Mouse (Mus musculus): ENCODE measurements around the gene Synj2. TPM values are rescaled to one million over a fixed set of nuclear protein-coding genes. Genes with fewer than 3 reads are reported as not detected.

Gene Synj2
- total RNA-seq (2018; cell fraction: chromatin; rRNA removed): 10 to 100 TPM in 23 of 26 experiments, 1 to 10 TPM in 3; 7.5 to 79.6 (median 43.2) TPM
- total RNA-seq (2018; cell fraction: cytosol; rRNA removed): 10 to 100 TPM in 6 of 26 experiments, 1 to 10 TPM in 20; 3.9 to 11.1 (median 8.9) TPM
- 10 to 100 TPM in 20 of 26 experiments, 1 to 10 TPM in 6; 6.4 to 47.9 (median 19.5) TPM for total RNA-seq (2018; cell fraction: nucleus; rRNA removed)
- polyA plus RNA-seq (2018): 6.0 to 14.0 TPM (median 7.9 TPM) in 3 replicates

GRCm38 (mm10) chr17:5941230-5942043, at the start of gene Synj2:
Gene Synj2 (plus strand): TSS chr17:5941280.
- no peaks in the 10 kb centered on the region for H3K36me3 ChIP-seq (ENCODE audit: inconsistent target)
- peaks cover 46% of the 10 kb centered on the region for H3K79me2 ChIP-seq (ENCODE audit: inconsistent target)
- H3K4me3 ChIP-seq (ENCODE audit: inconsistent target): peak within 1 kb of the TSS; percentile 53
- 2% methylated on average over 41 of the region's 52 CpGs for WGBS (ENCODE audit: missing documents)
- peak within 1 kb of the TSS; percentile 55 for H3K27ac ChIP-seq

DNA sequence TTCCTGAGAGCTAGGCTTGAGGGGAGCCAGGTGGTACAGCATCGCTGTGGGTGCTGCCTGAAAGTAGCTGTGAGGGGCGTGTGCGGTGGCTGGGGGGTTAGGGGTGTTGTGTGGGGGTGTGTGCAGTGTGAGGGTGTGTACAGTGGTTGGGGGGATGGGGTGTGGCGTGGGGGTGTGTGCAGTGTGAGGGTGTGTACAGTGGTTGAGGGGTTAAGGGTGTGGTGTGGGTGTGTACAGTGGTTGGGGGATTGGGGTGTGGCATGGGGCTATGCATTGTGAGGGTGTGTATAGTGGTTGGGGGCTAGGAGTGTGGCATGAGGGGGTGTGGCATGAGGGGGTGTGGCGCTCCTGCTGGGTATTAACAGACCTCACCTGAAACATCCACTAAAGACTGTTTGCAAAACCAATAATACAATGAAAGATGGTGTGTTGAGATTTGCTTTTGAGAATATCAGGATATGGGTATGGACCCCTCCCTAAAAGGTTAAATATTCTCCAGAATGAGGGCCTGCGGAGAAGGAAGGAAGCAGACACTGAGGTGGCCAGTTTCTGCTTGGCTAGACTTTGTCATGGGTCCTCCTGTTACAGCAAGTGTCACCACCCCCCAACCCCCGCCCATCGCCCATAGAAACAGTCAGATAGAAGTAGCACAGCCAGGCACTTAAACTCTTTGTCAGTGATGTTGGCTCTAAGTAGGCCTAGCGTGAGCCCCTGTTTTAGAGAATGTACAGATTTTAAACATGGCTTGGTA, 49.0 kb upstream of the Synj2 start:
- no peak overlapping the region for H3K27ac ChIP-seq
- 92% methylated on average over 9 of the region's 9 CpGs for WGBS (ENCODE audit: missing documents)

DNA sequence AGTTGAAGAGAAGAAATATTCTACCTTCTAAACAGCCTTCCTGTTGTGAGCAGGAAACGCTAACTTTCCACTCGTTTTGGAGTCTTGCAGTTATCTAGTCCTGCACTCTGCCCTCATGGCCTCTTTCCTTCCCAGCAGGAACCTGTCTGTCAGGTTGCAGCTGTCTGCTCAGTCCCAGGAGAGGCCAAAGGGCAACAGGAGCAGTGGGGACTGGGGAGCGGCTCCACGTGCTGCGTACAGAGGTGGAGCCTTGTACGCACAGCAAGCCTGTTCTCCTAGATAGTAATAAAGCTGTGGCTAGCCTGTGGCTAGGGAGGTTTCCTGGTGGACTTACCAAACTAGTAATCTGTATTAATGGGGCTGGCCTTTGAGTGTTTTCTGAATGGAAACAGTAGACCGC, 48.0 kb upstream of the Synj2 start:
- Histone ChIP-seq H3K79me2 (ENCODE audit: inconsistent target) (peaks cover 23% of the 10 kb centered on the region; the same call in 1 of the 2 replicates), H3K36me3 (ENCODE audit: inconsistent target) (peaks cover 54% of the 10 kb centered on the region), H3K4me3 (ENCODE audit: inconsistent target) (no peak overlapping the region), H3K27ac (no peak overlapping the region)
- 32% methylated on average over 6 of the region's 7 CpGs for WGBS (ENCODE audit: missing documents)

More for the DNA sequence above, 49.0 kb upstream of the Synj2 start:
- Histone ChIP-seq H3K79me2 (ENCODE audit: inconsistent target) (peaks cover 29% of the 10 kb centered on the region; the same call in 1 of the 2 replicates), H3K4me3 (ENCODE audit: inconsistent target) (no peak overlapping the region), H3K36me3 (ENCODE audit: inconsistent target) (peaks cover 53% of the 10 kb centered on the region)

DNA sequence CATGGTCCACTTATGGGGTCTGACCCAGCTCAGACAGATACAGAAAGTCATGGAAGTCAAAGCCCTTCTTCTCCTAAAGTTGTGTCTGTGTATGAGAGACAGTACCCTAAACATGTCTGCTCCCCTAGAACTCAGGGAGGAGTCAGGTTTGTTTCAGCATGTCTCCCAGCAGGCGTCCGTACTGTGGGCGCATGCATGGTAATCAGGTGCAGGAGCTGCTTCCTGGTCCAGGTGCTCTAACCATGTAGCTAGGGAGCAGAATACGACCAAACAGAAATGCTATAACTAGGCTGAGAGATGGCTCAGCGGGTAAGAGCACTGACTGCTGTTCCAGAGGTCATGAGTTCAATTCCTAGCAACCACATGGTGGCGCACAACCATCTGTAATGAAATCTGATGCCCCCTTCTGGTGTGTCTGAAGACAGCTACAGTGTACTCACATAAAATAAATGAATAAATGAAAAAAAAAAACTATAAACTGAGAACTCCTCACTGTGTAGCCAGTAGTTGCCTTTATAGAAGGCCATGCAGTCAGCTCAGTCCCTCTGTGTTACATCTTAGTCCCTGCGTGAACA, 47.4 kb upstream of the Synj2 start:
- Histone ChIP-seq H3K79me2 (ENCODE audit: inconsistent target) (peaks cover 21% of the 10 kb centered on the region; the same call in 1 of the 2 replicates), H3K36me3 (ENCODE audit: inconsistent target) (peaks cover 58% of the 10 kb centered on the region), H3K27ac (no peak overlapping the region), H3K4me3 (ENCODE audit: inconsistent target) (no peak overlapping the region)
- 91% methylated on average over 7 of the region's 7 CpGs for WGBS (ENCODE audit: missing documents)

GRCm38 (mm10) chr17:5896066-5896465, 45.0 kb upstream of the Synj2 start:
- Histone ChIP-seq H3K4me3 (ENCODE audit: inconsistent target) (no peak overlapping the region), H3K36me3 (ENCODE audit: inconsistent target) (peaks cover 73% of the 10 kb centered on the region), H3K79me2 (ENCODE audit: inconsistent target) (peaks cover 12% of the 10 kb centered on the region; the same call in 1 of the 2 replicates), H3K27ac (no peak overlapping the region)
- 81% methylated on average over 4 of the region's 4 CpGs for WGBS (ENCODE audit: missing documents)

DNA sequence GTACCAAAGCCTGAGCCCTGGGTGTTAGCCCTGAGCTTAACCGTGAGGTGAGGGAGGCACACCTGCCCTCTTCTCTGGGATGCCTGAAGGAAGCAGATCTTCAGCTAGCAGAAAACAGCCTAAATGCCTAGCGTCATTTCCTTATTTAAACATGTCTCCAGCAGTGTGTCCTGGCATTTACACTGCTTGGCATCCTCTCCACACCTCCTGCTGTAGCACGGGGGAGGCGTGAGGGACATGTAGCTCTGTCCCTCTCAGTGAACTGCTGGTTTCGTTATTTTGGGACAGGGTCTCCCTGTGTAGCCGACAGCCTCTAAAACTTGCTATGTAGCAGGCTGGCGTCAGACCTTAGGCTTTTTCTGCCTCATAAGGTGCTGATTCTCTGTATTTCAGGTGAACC, 44.5 kb upstream of the Synj2 start:
- no peak overlapping the region for H3K27ac ChIP-seq
- H3K36me3 ChIP-seq (ENCODE audit: inconsistent target): peaks cover 73% of the 10 kb centered on the region
- no peak overlapping the region for H3K4me3 ChIP-seq (ENCODE audit: inconsistent target)
- H3K79me2 ChIP-seq (ENCODE audit: inconsistent target): peaks cover 12% of the 10 kb centered on the region; the same call in 1 of the 2 replicates
- 96% methylated on average over 7 of the region's 7 CpGs for WGBS (ENCODE audit: missing documents)

- H3K79me2 ChIP-seq (ENCODE audit: inconsistent target): peaks cover 12% of the 10 kb centered on the region; the same call in 1 of the 2 replicates
- 76% methylated on average over 17 of the region's 17 CpGs for WGBS (ENCODE audit: missing documents)
- H3K27ac ChIP-seq: no peak overlapping the region
- H3K4me3 ChIP-seq (ENCODE audit: inconsistent target): no peak overlapping the region
- H3K36me3 ChIP-seq (ENCODE audit: inconsistent target): peaks cover 81% of the 10 kb centered on the region
Observed at GRCm38 (mm10) chr17:5897326-5898200, 43.5 kb upstream of the Synj2 start.

DNA sequence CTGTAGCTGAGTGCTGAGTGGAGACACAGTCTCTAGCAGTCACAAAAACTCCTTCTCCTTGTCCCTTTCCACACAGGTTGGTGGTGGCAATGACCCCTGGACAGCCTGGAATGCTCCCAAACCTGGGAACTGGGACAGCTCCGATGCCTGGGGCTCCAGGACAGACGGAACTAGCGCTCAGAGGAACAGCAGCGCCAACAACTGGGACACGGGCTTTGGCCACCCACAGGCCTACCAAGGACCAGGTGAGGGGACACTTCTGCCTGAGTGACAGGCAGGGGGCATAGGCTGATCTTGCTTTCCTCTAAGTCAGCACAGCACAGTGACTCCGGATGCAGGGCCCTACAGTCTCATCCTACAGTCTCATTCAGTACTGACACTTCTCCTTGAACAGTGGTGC, 41.8 kb upstream of the Synj2 start:
- 94% methylated on average over 6 of the region's 6 CpGs for WGBS (ENCODE audit: missing documents)
- Histone ChIP-seq H3K4me3 (ENCODE audit: inconsistent target) (no peak overlapping the region), H3K27ac (no peak overlapping the region), H3K36me3 (ENCODE audit: inconsistent target) (peaks cover 84% of the 10 kb centered on the region), H3K79me2 (ENCODE audit: inconsistent target) (peaks cover 11% of the 10 kb centered on the region; the same call in 1 of the 2 replicates)

GRCm38 (mm10) chr17:5901381-5901780, 39.7 kb upstream of the Synj2 start:
- Histone ChIP-seq H3K36me3 (ENCODE audit: inconsistent target) (peaks cover 87% of the 10 kb centered on the region), H3K4me3 (ENCODE audit: inconsistent target) (no peak overlapping the region), H3K27ac (no peak overlapping the region), H3K79me2 (ENCODE audit: inconsistent target) (no peaks in the 10 kb centered on the region; the same call in 1 of the 2 replicates)
- 76% methylated on average over 3 of the region's 5 CpGs for WGBS (ENCODE audit: missing documents)

GRCm38 (mm10) chr17:5903630-5904301, 37.3 kb upstream of the Synj2 start:
- Histone ChIP-seq H3K36me3 (ENCODE audit: inconsistent target) (peaks cover 95% of the 10 kb centered on the region), H3K4me3 (ENCODE audit: inconsistent target) (no peak overlapping the region)
- 92% methylated on average over 6 of the region's 6 CpGs for WGBS (ENCODE audit: missing documents)

GRCm38 (mm10) chr17:5909681-5910080, 31.4 kb upstream of the Synj2 start:
- Histone ChIP-seq H3K27ac (no peak overlapping the region), H3K79me2 (ENCODE audit: inconsistent target) (no peaks in the 10 kb centered on the region), H3K4me3 (ENCODE audit: inconsistent target) (no peak overlapping the region), H3K36me3 (ENCODE audit: inconsistent target) (peaks cover 80% of the 10 kb centered on the region)
- 100% methylated on average over 4 of the region's 4 CpGs for WGBS (ENCODE audit: missing documents)

More at GRCm38 (mm10) chr17:5903630-5904301, 37.3 kb upstream of the Synj2 start:
- Histone ChIP-seq H3K27ac (no peak overlapping the region), H3K79me2 (ENCODE audit: inconsistent target) (no peaks in the 10 kb centered on the region)

GRCm38 (mm10) chr17:5911591-5911990, 29.5 kb upstream of the Synj2 start:
- Histone ChIP-seq H3K79me2 (ENCODE audit: inconsistent target) (no peaks in the 10 kb centered on the region), H3K27ac (no peak overlapping the region), H3K36me3 (ENCODE audit: inconsistent target) (peaks cover 76% of the 10 kb centered on the region), H3K4me3 (ENCODE audit: inconsistent target) (no peak overlapping the region)
- 93% methylated on average over 12 of the region's 12 CpGs for WGBS (ENCODE audit: missing documents)

- 100% methylated on average over 4 of the region's 4 CpGs for WGBS (ENCODE audit: missing documents)
- no peaks in the 10 kb centered on the region for H3K79me2 ChIP-seq (ENCODE audit: inconsistent target)
- no peak overlapping the region for H3K4me3 ChIP-seq (ENCODE audit: inconsistent target)
- peaks cover 73% of the 10 kb centered on the region for H3K36me3 ChIP-seq (ENCODE audit: inconsistent target)
- H3K27ac ChIP-seq: no peak overlapping the region
Observed at GRCm38 (mm10) chr17:5912797-5913196, 28.3 kb upstream of the Synj2 start.
